Mouse (Mus musculus): ENCODE measurements around the gene Pxn. TPM values are rescaled to one million over a fixed set of nuclear protein-coding genes. Genes with fewer than 3 reads are reported as not detected.

Gene Pxn
- 33.5 and 46.2 TPM in 2 replicates for polyA plus RNA-seq (2015; fragmentation: Nextera tagmentation; extraction: Ambion mirVana)

DNA sequence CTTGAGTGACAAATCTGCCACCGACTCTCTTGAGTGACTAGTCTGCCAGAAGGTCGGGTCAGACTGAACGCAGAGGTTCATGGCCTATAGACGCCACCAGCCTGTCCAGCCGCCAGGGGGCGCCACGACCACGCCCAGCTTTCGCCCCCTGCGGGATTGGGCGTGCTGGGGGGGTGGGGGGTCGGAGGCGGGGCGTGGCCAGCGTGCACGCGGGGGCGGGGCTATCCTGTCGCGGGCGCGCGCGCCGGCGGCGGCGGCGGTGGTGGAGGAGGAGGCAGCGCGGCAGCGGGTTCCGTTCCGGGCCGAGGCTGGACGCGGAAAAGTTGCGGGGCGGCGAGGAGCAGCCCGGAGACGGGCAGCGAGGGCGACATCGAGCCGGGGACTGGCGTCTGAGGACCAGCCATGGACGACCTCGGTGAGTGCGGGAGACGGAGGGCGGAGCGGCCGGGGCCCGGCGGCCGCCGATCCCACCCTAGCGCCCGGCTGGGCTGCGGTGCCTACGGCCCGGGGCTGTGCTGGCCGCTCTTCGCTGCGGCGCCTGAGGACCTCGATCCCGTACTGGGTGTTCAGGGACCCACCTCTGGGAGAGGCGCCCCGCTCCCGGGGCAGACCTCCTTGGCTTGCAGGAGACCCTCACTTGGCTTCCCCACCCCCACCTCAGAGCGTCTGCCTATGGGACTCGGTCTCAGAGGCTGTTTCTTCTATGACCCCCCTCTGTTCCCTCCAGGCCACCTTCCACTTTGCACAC is at the start of gene Pxn:
Gene Pxn, plus strand, starts transcription at position 223 of the 748 bp plus-strand sequence.
- no peaks in the 10 kb centered on the region for H3K27me3 ChIP-seq
- H3K9ac ChIP-seq = peak within 1 kb of the TSS; percentile 95
- H3K36me3 ChIP-seq = no peaks in the 10 kb centered on the region
- no peaks in the 10 kb centered on the region for H3K9me3 ChIP-seq (replicated peaks)
- peak within 1 kb of the TSS; percentile 76 for H3K27ac ChIP-seq
- H3K4me3 ChIP-seq = peak within 1 kb of the TSS; percentile 92
- H3K4me2 ChIP-seq = peak within 1 kb of the TSS; percentile 74
- peaks cover 33% of the 10 kb centered on the region for H3K4me1 ChIP-seq (replicated peaks)
- ATAC-seq (replicated peaks; ENCODE audit: insufficient number of reproducible peaks, insufficient read depth, low FRiP score, low read depth) = peak; percentile 85
- under 1% methylated on average over 56 of the region's 74 CpGs for WGBS

DNA sequence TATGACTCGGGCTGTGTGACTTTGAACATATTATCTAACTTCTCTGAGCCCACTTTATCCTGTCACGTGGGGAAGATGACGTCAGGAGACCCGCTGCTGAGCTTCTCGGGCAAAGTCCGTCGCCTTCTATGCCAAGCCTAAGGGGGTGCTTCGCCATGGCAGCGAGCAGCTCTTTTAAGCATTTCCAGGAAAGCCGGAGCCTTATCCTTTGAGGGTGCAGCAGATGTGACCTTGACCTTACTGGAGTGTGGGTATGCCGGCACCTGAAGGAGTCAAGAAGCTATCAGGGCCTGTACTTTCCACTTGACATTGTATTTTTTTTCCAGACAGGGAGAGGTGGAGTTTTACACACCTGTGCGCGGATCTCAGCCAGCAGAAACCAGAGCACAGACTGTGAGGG is 47.6 kb upstream of the Pxn start:
- 0 out of 2 replicates have a peak, but pooled peaks cover under 1% of the 10 kb centered on the region for H3K4me1 ChIP-seq (replicated peaks)

DNA sequence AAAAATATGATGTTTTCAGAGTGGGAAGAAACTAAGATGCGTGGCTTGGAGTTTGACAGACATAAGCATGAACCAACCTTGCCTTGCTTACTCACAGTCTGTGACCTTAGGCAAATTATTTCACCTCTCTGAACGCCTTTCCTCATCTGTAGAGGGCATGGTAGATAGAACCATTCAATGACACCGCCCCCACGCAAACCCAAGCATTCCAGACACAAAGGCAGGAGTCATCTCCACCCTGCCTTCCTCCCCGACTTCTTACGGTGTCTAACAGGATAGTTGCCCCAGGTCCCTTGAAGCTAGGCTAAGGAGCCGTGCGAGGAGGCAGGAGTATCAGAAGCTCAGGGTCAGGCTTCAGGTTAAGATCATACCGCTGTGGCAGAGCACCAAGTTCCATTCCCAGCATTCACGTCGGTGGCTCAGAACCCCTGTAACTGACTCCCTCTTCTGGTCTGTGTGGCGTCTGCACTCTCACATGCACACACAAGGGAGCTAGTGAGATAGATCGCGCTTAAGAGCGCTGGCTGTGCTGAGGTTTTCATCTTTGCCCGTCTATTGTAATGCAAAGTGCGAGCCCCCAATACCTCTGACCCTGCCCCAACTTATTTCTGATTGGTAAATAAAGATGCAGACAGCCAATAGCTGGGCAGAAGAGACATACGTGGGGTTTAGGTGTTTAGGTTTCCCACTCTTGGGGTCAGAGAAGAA is 41.9 kb upstream of the Pxn start:
- no peak for ATAC-seq (replicated peaks; ENCODE audit: insufficient number of reproducible peaks, insufficient read depth, low FRiP score, low read depth)
- 76% methylated on average over 18 of the region's 18 CpGs for WGBS

More for the DNA sequence above, 47.6 kb upstream of the Pxn start:
- H3K4me3 ChIP-seq = no peak overlapping the region
- no peak overlapping the region for H3K4me2 ChIP-seq
- H3K27ac ChIP-seq = no peak overlapping the region
- H3K9me3 ChIP-seq (replicated peaks) = no peaks in the 10 kb centered on the region
- no peaks in the 10 kb centered on the region for H3K36me3 ChIP-seq
- no peak for ATAC-seq (replicated peaks; ENCODE audit: insufficient number of reproducible peaks, insufficient read depth, low FRiP score, low read depth)
- 59% methylated on average over 13 of the region's 13 CpGs for WGBS
- H3K9ac ChIP-seq = no peak overlapping the region
- H3K27me3 ChIP-seq = no peaks in the 10 kb centered on the region

DNA sequence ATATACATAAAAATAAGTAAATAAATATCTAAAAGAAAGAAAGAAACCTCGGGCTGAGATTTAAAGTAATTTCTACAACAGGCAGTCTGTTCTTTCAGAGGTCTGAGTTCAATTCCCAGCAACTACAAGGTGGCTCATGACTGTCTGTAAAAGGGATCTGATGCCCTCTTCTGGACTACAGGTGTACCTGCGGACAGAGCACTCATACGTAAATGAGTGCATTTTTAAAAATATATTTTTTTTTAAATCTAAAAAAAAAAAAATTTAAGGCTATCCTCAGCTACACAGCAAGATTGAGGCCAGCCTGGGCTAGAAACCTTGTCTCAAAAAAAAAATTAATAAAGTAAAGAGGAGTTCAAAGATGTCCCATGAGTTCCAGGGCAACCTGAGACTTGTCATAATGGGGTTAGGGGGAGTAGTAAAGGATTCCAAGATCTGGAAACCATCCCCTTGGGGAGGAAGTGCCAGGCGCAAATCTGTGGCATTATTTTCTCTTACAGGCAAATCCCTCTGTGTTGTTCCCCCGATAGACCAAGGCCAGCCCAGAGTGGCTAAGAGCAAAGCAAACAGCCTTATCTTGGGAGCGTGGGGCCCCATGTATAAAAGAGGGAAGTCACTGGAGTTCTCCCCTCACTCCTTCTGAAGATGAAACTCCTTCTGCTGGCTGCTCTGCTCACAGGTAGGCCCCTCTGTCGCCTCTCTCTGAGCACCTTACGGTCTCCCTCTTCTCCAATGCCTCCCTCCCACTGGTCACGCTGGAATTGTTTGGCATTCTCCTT is 40.6 kb upstream of the Pxn start, which contains the start of gene Pla2g1b:
Gene Pla2g1b, plus strand, starts transcription at position 621 of the 779 bp plus-strand sequence.
- Histone ChIP-seq H3K4me2 (no peak within 1 kb of the TSS), H3K27me3 (no peaks in the 10 kb centered on the region), H3K27ac (no peak within 1 kb of the TSS), H3K4me3 (no peak within 1 kb of the TSS), H3K36me3 (no peaks in the 10 kb centered on the region), H3K4me1 (replicated peaks) (peaks cover 2% of the 10 kb centered on the region; the same call in 1 of the 2 replicates), H3K9ac (no peak within 1 kb of the TSS), H3K9me3 (replicated peaks) (no peaks in the 10 kb centered on the region)
- 33% methylated on average over 9 of the region's 9 CpGs for WGBS
- no peak for ATAC-seq (replicated peaks; ENCODE audit: insufficient number of reproducible peaks, insufficient read depth, low FRiP score, low read depth)

More for the DNA sequence above, 41.9 kb upstream of the Pxn start:
- Histone ChIP-seq H3K27ac (no peak overlapping the region), H3K4me1 (replicated peaks) (no peaks in the 10 kb centered on the region), H3K9ac (no peak overlapping the region), H3K4me2 (no peak overlapping the region), H3K27me3 (no peaks in the 10 kb centered on the region), H3K4me3 (no peak overlapping the region), H3K9me3 (replicated peaks) (no peaks in the 10 kb centered on the region), H3K36me3 (no peaks in the 10 kb centered on the region)

DNA sequence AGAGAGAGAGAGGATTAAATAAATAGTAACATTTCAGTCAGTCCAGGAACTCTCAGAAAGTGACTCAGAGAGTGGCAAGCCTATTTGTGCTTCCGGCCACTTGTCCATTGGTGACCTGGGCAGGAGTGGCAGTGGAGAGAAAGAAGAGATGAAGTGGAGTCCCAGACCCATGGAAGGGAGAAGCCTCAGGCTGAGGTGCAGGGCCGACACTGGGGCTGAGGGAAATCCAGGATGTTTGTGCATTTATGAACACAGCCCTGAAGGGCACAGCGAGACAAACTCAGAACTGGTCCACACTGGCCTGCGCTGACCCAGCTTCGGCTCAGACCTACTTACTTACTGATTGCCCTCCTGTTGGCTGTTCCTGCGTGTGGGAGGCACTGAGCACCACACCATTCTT is 36.7 kb upstream of the Pxn start:
- no peak overlapping the region for H3K27ac ChIP-seq
- H3K4me3 ChIP-seq = no peak overlapping the region
- no peaks in the 10 kb centered on the region for H3K27me3 ChIP-seq
- H3K4me2 ChIP-seq = no peak overlapping the region
- H3K4me1 ChIP-seq (replicated peaks) = peaks cover 7% of the 10 kb centered on the region; the same call in 1 of the 2 replicates
- no peak for ATAC-seq (replicated peaks; ENCODE audit: insufficient number of reproducible peaks, insufficient read depth, low FRiP score, low read depth)
- H3K9me3 ChIP-seq (replicated peaks) = no peaks in the 10 kb centered on the region
- H3K36me3 ChIP-seq = no peaks in the 10 kb centered on the region
- 58% methylated on average over 6 of the region's 6 CpGs for WGBS
- H3K9ac ChIP-seq = no peak overlapping the region

- Histone ChIP-seq H3K4me2 (0 out of 2 replicates have a peak overlapping the region, but pooled peaks have one; percentile 23), H3K9me3 (replicated peaks) (no peaks in the 10 kb centered on the region), H3K27ac (no peak overlapping the region), H3K4me3 (no peak overlapping the region), H3K27me3 (no peaks in the 10 kb centered on the region), H3K4me1 (replicated peaks) (peaks cover 15% of the 10 kb centered on the region), H3K9ac (no peak overlapping the region), H3K36me3 (no peaks in the 10 kb centered on the region)
- ATAC-seq (replicated peaks; ENCODE audit: insufficient number of reproducible peaks, insufficient read depth, low FRiP score, low read depth) = no peak
- WGBS = 32% methylated on average over 20 of the region's 20 CpGs
These were observed 35.5 kb upstream of the Pxn start for GRCm38 (mm10) chr5:115470766-115471531.

DNA sequence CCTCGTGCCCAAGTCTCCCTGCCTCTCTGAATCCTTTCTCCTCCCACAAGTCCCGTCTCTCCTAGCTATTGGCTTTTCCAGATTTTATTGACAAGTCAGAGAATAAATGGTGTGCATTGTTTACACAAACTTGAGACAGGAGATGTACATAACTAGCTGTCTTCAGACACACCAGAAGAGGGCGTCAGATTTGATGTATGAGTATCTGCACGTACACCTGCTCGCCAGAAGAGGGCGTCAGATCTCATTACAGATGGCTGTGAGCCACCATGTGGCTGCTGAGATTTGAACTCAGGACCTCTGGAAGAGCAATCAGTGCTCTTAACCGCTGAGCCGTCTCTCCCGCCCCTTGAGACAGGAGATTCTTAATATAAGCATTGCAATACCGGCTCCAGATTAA is 33.3 kb upstream of the Pxn start:
- no peaks in the 10 kb centered on the region for H3K9me3 ChIP-seq (replicated peaks)
- no peak overlapping the region for H3K9ac ChIP-seq
- ATAC-seq (replicated peaks; ENCODE audit: insufficient number of reproducible peaks, insufficient read depth, low FRiP score, low read depth) = no peak
- H3K4me3 ChIP-seq = no peak overlapping the region
- H3K4me2 ChIP-seq = no peak overlapping the region
- H3K27ac ChIP-seq = no peak overlapping the region
- H3K36me3 ChIP-seq = no peaks in the 10 kb centered on the region
- no peaks in the 10 kb centered on the region for H3K27me3 ChIP-seq
- H3K4me1 ChIP-seq (replicated peaks) = peaks cover 18% of the 10 kb centered on the region
- 73% methylated on average over 10 of the region's 10 CpGs for WGBS

DNA sequence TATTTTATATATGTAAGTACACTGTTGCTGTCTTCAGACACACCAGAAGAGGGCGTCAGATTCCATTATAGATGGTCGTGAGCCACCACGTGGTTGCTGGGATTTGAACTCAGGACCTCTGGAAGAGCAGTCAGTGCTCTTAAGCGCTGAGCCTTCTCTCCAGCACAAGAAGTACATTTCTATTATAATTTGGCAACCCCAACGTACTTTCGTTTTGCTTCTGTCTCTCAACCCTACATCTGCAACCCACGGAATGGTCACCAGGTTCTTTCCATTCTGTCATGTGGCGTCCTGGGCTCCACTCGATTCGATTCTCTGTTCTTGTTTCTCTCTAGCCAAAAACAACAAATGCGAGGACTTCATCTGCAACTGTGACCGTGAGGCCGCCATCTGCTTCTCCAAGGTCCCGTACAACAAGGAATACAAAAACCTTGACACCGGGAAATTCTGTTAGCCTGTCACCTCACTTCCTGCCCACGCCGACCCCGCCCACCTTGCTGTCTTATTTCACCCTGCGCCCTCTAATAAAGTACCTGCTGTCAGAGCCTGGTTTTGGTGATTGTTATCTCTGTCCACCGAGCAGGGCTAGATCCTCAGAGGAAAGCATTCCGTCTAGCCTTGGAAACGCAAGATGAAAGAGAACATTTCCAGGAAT is 32.2 kb upstream of the Pxn start:
- 57% methylated on average over 22 of the region's 22 CpGs for WGBS
- Histone ChIP-seq H3K36me3 (no peaks in the 10 kb centered on the region), H3K27me3 (no peaks in the 10 kb centered on the region), H3K4me2 (peak overlapping the region; percentile 21), H3K9me3 (replicated peaks) (no peaks in the 10 kb centered on the region), H3K9ac (no peak overlapping the region), H3K27ac (no peak overlapping the region), H3K4me3 (peak overlapping the region; percentile 18; the same call in 1 of the 2 replicates), H3K4me1 (replicated peaks) (peaks cover 18% of the 10 kb centered on the region)
- ATAC-seq (replicated peaks; ENCODE audit: insufficient number of reproducible peaks, insufficient read depth, low FRiP score, low read depth) = no peak

DNA sequence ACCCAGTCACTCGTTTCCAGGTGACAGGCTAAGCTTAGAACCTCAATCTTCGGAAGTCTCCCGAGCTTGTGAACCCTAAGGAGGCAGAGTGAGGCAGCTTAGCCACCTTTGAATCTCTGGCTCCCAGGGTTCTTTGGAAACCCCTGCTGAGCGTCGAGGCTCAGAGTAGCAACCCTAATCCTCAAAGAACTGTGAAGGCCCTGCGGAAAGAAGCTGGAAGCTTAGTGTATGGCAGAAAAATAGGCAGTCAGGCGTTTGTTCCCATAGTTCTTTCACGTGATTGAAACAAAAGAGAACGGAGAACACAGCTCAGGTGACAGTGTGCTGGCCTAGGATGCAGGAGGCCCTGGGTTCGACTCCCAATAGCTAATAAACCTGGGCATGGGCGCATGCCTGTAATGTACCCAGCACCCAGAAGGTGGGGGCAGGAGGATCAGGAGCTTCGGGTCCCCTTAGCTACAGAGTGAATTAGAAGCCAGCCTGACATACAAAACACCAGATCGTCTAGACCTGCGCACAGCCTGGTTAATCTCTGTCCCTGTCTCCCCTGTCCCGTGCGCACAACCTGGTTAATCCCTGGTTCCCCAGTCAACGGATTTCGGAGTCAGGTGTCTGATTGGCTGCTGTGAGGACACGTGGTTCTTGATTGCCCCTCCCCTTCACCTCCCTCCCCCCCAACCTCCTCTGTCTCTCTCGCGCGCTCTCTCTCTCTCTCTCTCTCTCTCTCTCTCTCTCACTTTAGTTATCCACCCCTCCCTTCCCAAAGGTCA is 31.0 kb upstream of the Pxn start:
- 14% methylated on average over 22 of the region's 22 CpGs for WGBS
- peak overlapping the region; percentile 62 for H3K4me2 ChIP-seq
- H3K27me3 ChIP-seq = no peaks in the 10 kb centered on the region
- peak overlapping the region; percentile 41 for H3K4me3 ChIP-seq
- peak overlapping the region; percentile 20; the same call in 1 of the 2 replicates for H3K27ac ChIP-seq
- no peaks in the 10 kb centered on the region for H3K9me3 ChIP-seq (replicated peaks)
- peaks cover 18% of the 10 kb centered on the region for H3K4me1 ChIP-seq (replicated peaks)
- H3K9ac ChIP-seq = peak overlapping the region; percentile 51
- ATAC-seq (replicated peaks; ENCODE audit: insufficient number of reproducible peaks, insufficient read depth, low FRiP score, low read depth) = peak; percentile 62; the same call in 1 of the 2 replicates
- H3K36me3 ChIP-seq = no peaks in the 10 kb centered on the region

All from heart, embryonic 15.5 days (tissue).